ENCODE assay signal across 15 mouse cellular contexts in the genomic region with DNA sequence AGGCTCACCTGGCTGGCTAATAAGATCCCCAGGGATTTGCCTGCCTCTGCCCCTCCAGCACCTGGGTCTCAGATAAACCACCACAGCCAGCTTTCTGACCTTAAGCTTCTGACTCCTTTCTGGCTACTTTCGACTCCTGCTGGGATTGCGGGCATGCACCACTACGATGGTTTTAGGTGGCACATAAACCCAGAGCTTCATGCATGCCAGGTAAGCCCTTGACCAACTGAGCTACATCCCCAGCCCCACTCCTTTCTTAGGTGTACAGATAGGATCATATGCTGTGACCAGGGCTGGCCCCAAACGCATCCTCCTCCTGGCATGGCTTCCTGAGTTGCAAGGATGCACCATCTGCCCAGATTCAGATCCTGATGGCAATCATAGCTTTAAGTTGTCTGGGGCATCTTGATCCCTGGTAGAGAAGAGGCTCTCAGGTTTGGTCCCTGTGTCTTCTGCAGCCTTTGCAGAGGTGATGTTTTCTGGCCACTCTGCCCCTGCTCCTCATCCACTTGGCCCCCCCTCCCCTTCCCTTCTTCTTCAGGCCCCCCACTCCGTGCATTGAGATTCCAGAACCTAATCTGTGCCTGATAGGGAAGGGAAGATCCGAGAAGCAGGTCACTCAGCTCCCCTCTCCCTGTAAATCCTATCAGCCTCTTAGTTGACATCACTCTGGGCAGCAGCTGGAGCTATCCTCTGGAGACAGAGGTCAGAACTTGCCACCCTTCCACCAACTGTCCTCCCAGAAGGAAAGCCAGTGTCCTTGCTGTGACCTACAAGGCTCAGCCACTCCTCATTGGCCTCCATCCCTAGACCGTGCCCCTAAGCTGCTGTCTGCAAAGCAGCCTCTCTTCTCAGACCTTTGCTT. TPM values are rescaled to one million over a fixed set of nuclear protein-coding genes. Genes with fewer than 3 reads are reported as not detected.
A peak's percentile ranks its signal among the peaks of the same experiment; 100 is the strongest.
DNase-seq lines count a peak whose midpoint lies in the region; ATAC-seq lines count a peak whose summit lies in the region.
"Had no signal": no experiment of that assay in that cellular context is flagged by ENCODE, and none has a peak within 500 bp of the region (broad histone marks: within the 10 kb centered on the region; RNA-seq: fewer than 3 reads in every experiment).

No protein-coding gene starts in this region.

- no peaks in the 10 kb centered on the region for H3K27me3 ChIP-seq in heart, embryonic 10.5 days (ENCODE audit: insufficient read depth, poor library complexity, severe bottlenecking)
- H3K27me3 ChIP-seq in midbrain, embryonic 10.5 days (ENCODE audit: low read depth, poor library complexity, severe bottlenecking) = peaks cover 12% of the 10 kb centered on the region; the same call in 1 of the 2 replicates
- H3K27me3 ChIP-seq in midbrain, embryonic 16.5 days (ENCODE audit: control insufficient read depth, insufficient read depth, low read depth, low read length) = no peaks in the 10 kb centered on the region
- H3K27me3 ChIP-seq: embryonic facial prominence, embryonic 12.5 days had no signal

- intact Hi-C loops in heart, postnatal 14 days (cut with DNase I) = no loop called here

- H3K4me2 ChIP-seq in midbrain, embryonic 16.5 days (ENCODE audit: low read length) = no peak overlapping the region
- H3K4me2 ChIP-seq: embryonic facial prominence, embryonic 12.5 days had no signal

- no peak overlapping the region for H3K4me3 ChIP-seq in heart, embryonic 10.5 days
- no peak overlapping the region for H3K4me3 ChIP-seq in midbrain, embryonic 10.5 days
- H3K4me3 ChIP-seq in midbrain, embryonic 16.5 days (ENCODE audit: low read depth, low read length) = no peak overlapping the region
- H3K4me3 ChIP-seq: embryonic facial prominence, embryonic 12.5 days; gastrocnemius, adult 2 months had no signal

- no peak for DNase-seq in heart, embryonic 10.5 days (ENCODE audit: low spot score)
- no peak for DNase-seq in heart, postnatal 14 days
- no peak for DNase-seq in midbrain, embryonic 10.5 days (ENCODE audit: low spot score)
- DNase-seq in cerebellum, postnatal 14 days = peak; percentile 57 to 67
- DNase-seq in retina, postnatal 1 day = peak; percentile 80
- DNase-seq in testis, postnatal 10 days (ENCODE audit: low spot score) = no peak
- DNase-seq in adrenal gland, postnatal 36 days = no peak
- DNase-seq: adrenal gland, adult 2 months; gastrocnemius, adult 2 months; lung, adult 18-20 months; right cerebral cortex, postnatal 25 days; thymus, adult 18-20 months had no signal

- WGBS in heart, embryonic 10.5 days = 50% methylated on average over 7 of the region's 7 CpGs
- 68% methylated on average over 7 of the region's 7 CpGs for WGBS in midbrain, embryonic 10.5 days
- 62% methylated on average over 7 of the region's 7 CpGs for WGBS in midbrain, embryonic 16.5 days

- ATAC-seq in midbrain, embryonic 16.5 days = no peak

- H3K27ac ChIP-seq in heart, embryonic 10.5 days = peak overlapping the region; percentile 80
- peak overlapping the region; percentile 18; the same call in 1 of the 2 replicates for H3K27ac ChIP-seq in midbrain, embryonic 10.5 days (replicated peaks)
- H3K27ac ChIP-seq in midbrain, embryonic 16.5 days (ENCODE audit: low read length) = no peak overlapping the region
- H3K27ac ChIP-seq: embryonic facial prominence, embryonic 12.5 days; gastrocnemius, adult 2 months; macrophage had no signal

- H3K9ac ChIP-seq in midbrain, embryonic 16.5 days (ENCODE audit: low read depth, low read length) = no peak overlapping the region
- H3K9ac ChIP-seq: embryonic facial prominence, embryonic 12.5 days had no signal

- peaks cover 53% of the 10 kb centered on the region for H3K4me1 ChIP-seq in heart, embryonic 10.5 days
- peaks cover 41% of the 10 kb centered on the region for H3K4me1 ChIP-seq in midbrain, embryonic 10.5 days
- H3K4me1 ChIP-seq in midbrain, embryonic 16.5 days (ENCODE audit: control insufficient read depth, insufficient read depth, low read length) = peaks cover 7% of the 10 kb centered on the region; the same call in 1 of the 2 replicates

- H3K36me3 ChIP-seq in heart, embryonic 10.5 days = no peaks in the 10 kb centered on the region
- H3K36me3 ChIP-seq in midbrain, embryonic 10.5 days = no peaks in the 10 kb centered on the region
- H3K36me3 ChIP-seq in midbrain, embryonic 16.5 days (ENCODE audit: control insufficient read depth, insufficient read depth, low read length) = no peaks in the 10 kb centered on the region
- H3K36me3 ChIP-seq: embryonic facial prominence, embryonic 12.5 days had no signal

- H3K9me3 ChIP-seq in heart, embryonic 10.5 days = no peaks in the 10 kb centered on the region
- H3K9me3 ChIP-seq in midbrain, embryonic 10.5 days (replicated peaks) = no peaks in the 10 kb centered on the region
- no peaks in the 10 kb centered on the region for H3K9me3 ChIP-seq in midbrain, embryonic 16.5 days (replicated peaks; ENCODE audit: control insufficient read depth, low read length, poor library complexity, severe bottlenecking)
- H3K9me3 ChIP-seq: embryonic facial prominence, embryonic 12.5 days had no signal

RNA-seq across cellular contexts. Expression of gene Fgr, which starts 19.1 kb away (rescaled TPM):
- 0.36 and 0.43 TPM in 2 replicates for polyA plus RNA-seq in heart, embryonic 10.5 days (2016; fragmentation: Nextera tagmentation; extraction: Ambion mirVana)
- total RNA-seq in heart, postnatal 14 days (2021) = under 1 TPM; 0.43 to 0.49 TPM
- polyA plus RNA-seq in midbrain, embryonic 10.5 days (2016; fragmentation: Nextera tagmentation; extraction: Ambion mirVana) = 0.05 and 0.10 TPM in 2 replicates
- 0.05 TPM in 1 of 2 replicates, not detected in the other for polyA plus RNA-seq in midbrain, embryonic 16.5 days (2015; fragmentation: Nextera tagmentation; extraction: Ambion mirVana)
- total RNA-seq in adrenal gland, postnatal 36 days (2021) = under 1 TPM; 0.30 to 0.40 TPM

RNA-seq across cellular contexts. Expression of gene Fam76a, which starts 32.4 kb away (rescaled TPM):
- 32.3 and 33.1 TPM in 2 replicates for polyA plus RNA-seq in heart, embryonic 10.5 days (2016; fragmentation: Nextera tagmentation; extraction: Ambion mirVana)
- total RNA-seq in heart, postnatal 14 days (2021) = 10 to 100 TPM; 33.2 to 40.1 TPM
- 34.7 and 35.5 TPM in 2 replicates for polyA plus RNA-seq in midbrain, embryonic 10.5 days (2016; fragmentation: Nextera tagmentation; extraction: Ambion mirVana)
- 41.8 and 42.7 TPM in 2 replicates for polyA plus RNA-seq in midbrain, embryonic 16.5 days (2015; fragmentation: Nextera tagmentation; extraction: Ambion mirVana)
- 10 to 100 TPM; 35.5 to 38.6 TPM for total RNA-seq in adrenal gland, postnatal 36 days (2021)

RNA-seq across cellular contexts. Expression of gene Ahdc1, which starts 56.3 kb away (rescaled TPM):
- polyA plus RNA-seq in heart, embryonic 10.5 days (2016; fragmentation: Nextera tagmentation; extraction: Ambion mirVana) = 8.4 and 12.2 TPM in 2 replicates
- 10 to 100 TPM; 55.2 to 59.1 TPM for total RNA-seq in heart, postnatal 14 days (2021)
- 5.7 and 5.8 TPM in 2 replicates for polyA plus RNA-seq in midbrain, embryonic 10.5 days (2016; fragmentation: Nextera tagmentation; extraction: Ambion mirVana)
- 11.2 and 12.5 TPM in 2 replicates for polyA plus RNA-seq in midbrain, embryonic 16.5 days (2015; fragmentation: Nextera tagmentation; extraction: Ambion mirVana)
- 10 to 100 TPM; 63.7 to 74.1 TPM for total RNA-seq in adrenal gland, postnatal 36 days (2021)

Comparison
In these comparisons a context has a peak if more than half of its experiments do, and no peak if none do; other contexts are left out.
1. DNase-seq: peak in cerebellum, postnatal 14 days (2 of 2) and retina, postnatal 1 day (single experiment); none in heart, embryonic 10.5 days (single experiment), heart, postnatal 14 days (0 of 2), midbrain, embryonic 10.5 days (single experiment), testis, postnatal 10 days (single experiment) and adrenal gland, postnatal 36 days (0 of 2).